Mouse (Mus musculus) embryonic facial prominence, embryonic 12.5 days (tissue): ENCODE results near the gene Tspan1. TPM values are rescaled to one million over a fixed set of nuclear protein-coding genes. Genes with fewer than 3 reads are reported as not detected.

Source experiments
- ATAC-seq: fragments of 200-750 bp; cut with Nextera tagmentation; 2 replicates; pipeline ENCODE4 v1.8.0; 2017; ENCODE audit not compliant: insufficient number of reproducible peaks, insufficient read depth, low FRiP score, low TSS enrichment
- H3K27ac ChIP-seq: fragments of 300-500 bp; sonication (generic); 2 replicates; pipeline ENCODE4 v1.5.1; 2016; ENCODE audit warnings: mild to moderate bottlenecking
- H3K27me3 ChIP-seq: fragments of 300-500 bp; sonication (generic); 2 replicates; pipeline ENCODE4 v1.6.1; 2016; ENCODE audit warnings: mild to moderate bottlenecking, moderate library complexity
- H3K36me3 ChIP-seq: fragments of 300-500 bp; sonication (generic); 2 replicates; pipeline ENCODE4 v1.6.1; 2016; ENCODE audit warnings: mild to moderate bottlenecking
- H3K4me1 ChIP-seq: fragments of 300-500 bp; sonication (generic); 2 replicates; pipeline ENCODE4 v1.6.1; 2016
- H3K4me2 ChIP-seq: fragments of 300-500 bp; sonication (generic); replicated peaks from 2 replicates; pipeline ENCODE4 v1.6.1; 2016; ENCODE audit warnings: mild to moderate bottlenecking, moderate library complexity
- H3K4me3 ChIP-seq: fragments of 300-500 bp; sonication (generic); 2 replicates; pipeline ENCODE4 v1.5.1; 2016; ENCODE audit warnings: mild to moderate bottlenecking
- H3K9ac ChIP-seq: fragments of 300-500 bp; sonication (generic); 2 replicates; pipeline ENCODE4 v1.6.1; 2016; ENCODE audit warnings: mild to moderate bottlenecking, moderate library complexity
- H3K9me3 ChIP-seq: fragments of 300-500 bp; sonication (generic); 2 replicates; pipeline ENCODE4 v1.6.1; 2016; ENCODE audit warnings: mild to moderate bottlenecking, moderate library complexity
- WGBS: fragments of 180-500 bp; shearing (Covaris S2); methylation state at CpG from one replicate; pipeline ENCODE4 v1.1.7; 2016; 5-methylcytosine and 5-hydroxymethylcytosine counted together
- polyA plus RNA-seq: library from polyadenylated mRNA; unstranded; fragments of >200 nt; fragmentation: Nextera tagmentation; extraction: Ambion mirVana; gene quantifications from 2 replicates; pipeline ENCODE4 v1.2.1, GENCODE M21; 2016

The Tspan1 gene
- polyA plus RNA-seq, 1 experiment from 2014 or later = 0.23 TPM

DNA sequence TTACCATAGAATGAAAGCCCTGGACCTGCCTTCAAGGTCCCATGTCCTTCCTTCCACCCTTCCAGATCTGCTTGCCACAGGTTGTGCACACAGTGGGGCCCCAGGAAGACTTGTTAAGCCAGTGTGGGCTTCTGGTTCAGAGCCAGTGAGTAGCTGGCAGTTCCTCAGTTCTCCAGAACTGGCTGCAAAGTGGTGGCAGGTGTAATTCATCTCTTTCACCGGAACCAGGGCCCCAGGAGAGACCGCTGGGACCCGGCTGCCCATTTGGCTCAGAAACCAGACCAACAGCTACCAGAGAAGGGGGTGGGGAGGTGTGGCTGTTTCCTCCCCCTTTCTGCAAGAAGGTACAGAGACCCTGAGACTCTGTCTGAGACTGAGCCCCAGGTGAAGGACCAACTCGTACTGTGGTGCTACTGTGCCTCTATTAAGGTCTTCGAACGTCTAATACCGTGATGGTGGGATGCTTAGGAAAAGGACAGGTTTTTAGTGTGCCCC is 24.0 kb downstream of the Tspan1 start:
- peak overlapping the region; percentile 71 for H3K4me3 ChIP-seq
- no peak overlapping the region for H3K27ac ChIP-seq
- H3K9me3 ChIP-seq = no peaks in the 10 kb centered on the region
- H3K4me2 ChIP-seq = peak overlapping the region; percentile 95
- 0 out of 2 replicates have a peak, but pooled peaks have one; percentile 18 for ATAC-seq
- H3K4me1 ChIP-seq = peaks cover 11% of the 10 kb centered on the region; the same call in 1 of the 2 replicates
- no peak overlapping the region for H3K9ac ChIP-seq
- peaks cover 6% of the 10 kb centered on the region for H3K27me3 ChIP-seq
- WGBS = 10% methylated on average over 7 of the region's 7 CpGs
- H3K36me3 ChIP-seq = no peaks in the 10 kb centered on the region

DNA sequence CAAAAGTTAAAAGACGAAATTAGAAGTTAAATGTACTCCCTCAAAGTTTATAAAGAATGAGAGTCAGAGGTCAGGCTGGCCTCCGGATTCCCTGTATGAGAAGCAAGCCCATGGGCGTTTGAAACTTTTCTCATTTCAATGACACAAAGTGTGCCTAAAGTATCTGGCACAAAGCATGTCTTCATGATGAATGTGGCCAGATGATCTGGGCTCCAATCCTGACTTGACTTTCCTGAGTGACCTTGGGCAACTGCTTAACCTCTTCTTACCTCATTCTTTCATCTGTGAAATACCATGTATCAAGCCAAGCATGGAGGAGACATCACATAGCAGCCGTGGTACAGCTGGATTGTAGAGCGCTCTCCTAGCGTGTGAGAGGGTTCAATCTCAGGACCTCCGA is 25.1 kb downstream of the Tspan1 start:
- Histone ChIP-seq H3K4me3 (no peak overlapping the region), H3K4me2 (no peak overlapping the region), H3K4me1 (peaks cover 11% of the 10 kb centered on the region; the same call in 1 of the 2 replicates), H3K27ac (no peak overlapping the region), H3K36me3 (no peaks in the 10 kb centered on the region), H3K27me3 (peaks cover 6% of the 10 kb centered on the region), H3K9me3 (no peaks in the 10 kb centered on the region), H3K9ac (no peak overlapping the region)
- WGBS = 82% methylated on average over 7 of the region's 7 CpGs
- ATAC-seq = no peak

DNA sequence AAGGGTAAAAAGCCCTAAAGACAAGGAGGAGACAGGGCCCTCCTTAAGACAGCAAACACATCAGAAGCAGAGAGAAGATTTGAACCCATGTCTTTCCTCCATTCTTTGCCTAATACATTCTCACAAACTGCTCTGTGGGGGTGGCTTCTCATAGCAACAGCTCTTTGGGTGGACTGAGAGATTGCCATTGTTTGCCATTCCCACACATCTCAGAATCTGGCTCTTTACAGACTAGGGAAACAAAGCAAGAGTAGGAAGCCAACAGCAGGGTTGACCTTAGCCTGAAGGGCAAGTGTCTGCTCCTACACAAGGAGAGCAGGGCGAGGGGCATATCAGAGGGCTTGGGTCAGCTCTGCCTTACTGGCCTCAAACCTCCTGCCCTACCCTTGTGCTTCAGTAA is 25.7 kb downstream of the Tspan1 start:
- Histone ChIP-seq H3K4me3 (no peak overlapping the region), H3K9me3 (no peaks in the 10 kb centered on the region), H3K36me3 (no peaks in the 10 kb centered on the region), H3K27me3 (peaks cover 6% of the 10 kb centered on the region), H3K9ac (no peak overlapping the region), H3K4me2 (no peak overlapping the region), H3K27ac (no peak overlapping the region), H3K4me1 (peaks cover 11% of the 10 kb centered on the region; the same call in 1 of the 2 replicates)
- WGBS = 75% methylated on average over 1 of the region's 1 CpGs
- ATAC-seq = no peak

DNA sequence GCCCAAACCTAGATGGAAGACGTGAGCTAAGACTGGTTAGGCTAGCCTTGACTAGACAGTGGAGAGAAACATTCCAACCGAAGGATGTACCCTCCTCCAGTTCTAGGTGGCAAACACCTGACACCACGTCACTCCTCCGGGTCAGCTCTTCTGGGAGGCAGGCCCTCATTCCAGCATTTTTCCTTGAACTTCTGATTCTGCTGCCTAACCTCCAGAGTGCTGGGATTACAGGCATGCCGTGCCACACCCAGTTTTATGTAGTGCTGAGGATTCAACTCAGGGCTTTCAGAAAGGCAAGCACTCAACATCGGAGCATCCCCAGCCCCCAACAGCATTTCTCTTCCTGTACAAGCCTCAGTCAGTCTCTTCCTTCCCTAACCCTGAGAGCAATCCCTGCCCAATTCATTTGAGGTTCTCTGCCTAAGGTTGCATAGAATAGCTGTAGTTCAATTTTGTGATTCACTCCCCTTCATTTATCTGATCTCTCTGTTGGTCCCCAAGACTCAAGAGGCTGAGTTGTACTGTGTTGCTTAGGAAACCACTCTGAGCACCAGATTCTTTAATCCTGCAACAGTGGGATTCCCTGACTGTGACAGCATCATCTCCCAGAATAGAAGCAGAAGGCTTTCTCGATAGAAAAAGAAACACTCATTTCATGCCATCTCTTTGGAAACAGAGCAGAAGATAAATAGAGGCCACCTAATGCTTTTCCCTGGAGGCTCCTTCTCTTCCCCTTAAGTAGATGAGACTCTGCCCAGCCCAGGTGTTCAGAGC is 26.4 kb downstream of the Tspan1 start:
- ATAC-seq = no peak
- Histone ChIP-seq H3K4me2 (no peak overlapping the region), H3K27ac (no peak overlapping the region), H3K4me3 (no peak overlapping the region), H3K9me3 (no peaks in the 10 kb centered on the region), H3K27me3 (peaks cover 6% of the 10 kb centered on the region), H3K36me3 (no peaks in the 10 kb centered on the region), H3K9ac (no peak overlapping the region), H3K4me1 (peaks cover 11% of the 10 kb centered on the region; the same call in 1 of the 2 replicates)
- WGBS = 81% methylated on average over 7 of the region's 7 CpGs

DNA sequence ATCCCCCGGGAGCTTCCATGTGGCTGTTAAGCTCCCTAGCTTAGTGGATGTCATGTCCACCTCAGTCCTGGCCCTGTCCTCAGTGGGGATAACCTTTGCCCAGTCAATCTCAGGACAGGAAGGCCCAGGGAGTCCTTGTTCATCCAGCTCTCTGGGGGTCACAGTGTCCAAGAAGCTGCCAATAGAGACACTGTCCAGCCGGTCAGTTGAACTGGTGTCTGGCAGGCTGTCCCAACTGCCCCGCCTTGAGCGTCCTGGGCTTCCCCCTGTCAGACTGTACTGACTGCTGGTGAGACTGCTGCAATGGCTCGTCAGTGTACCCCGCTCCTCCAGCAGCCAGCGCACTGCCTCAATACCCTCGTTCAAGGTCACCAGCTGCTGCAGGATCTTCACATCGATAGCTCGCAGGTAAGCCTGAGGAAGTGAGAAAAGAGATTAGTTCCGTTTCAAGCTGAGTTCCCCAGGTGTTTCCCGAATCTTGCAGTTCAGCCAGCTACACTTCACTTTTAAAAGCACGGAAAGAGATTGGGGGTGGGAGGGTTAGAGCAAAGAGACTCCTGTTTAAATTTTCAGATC is 29.9 kb downstream of the Tspan1 start:
- Histone ChIP-seq H3K4me2 (no peak overlapping the region), H3K9me3 (no peaks in the 10 kb centered on the region), H3K27ac (no peak overlapping the region), H3K27me3 (no peaks in the 10 kb centered on the region; the same call in 1 of the 2 replicates), H3K4me1 (no peaks in the 10 kb centered on the region), H3K9ac (no peak overlapping the region), H3K36me3 (no peaks in the 10 kb centered on the region), H3K4me3 (no peak overlapping the region)
- 45% methylated on average over 13 of the region's 13 CpGs for WGBS
- ATAC-seq = no peak

DNA sequence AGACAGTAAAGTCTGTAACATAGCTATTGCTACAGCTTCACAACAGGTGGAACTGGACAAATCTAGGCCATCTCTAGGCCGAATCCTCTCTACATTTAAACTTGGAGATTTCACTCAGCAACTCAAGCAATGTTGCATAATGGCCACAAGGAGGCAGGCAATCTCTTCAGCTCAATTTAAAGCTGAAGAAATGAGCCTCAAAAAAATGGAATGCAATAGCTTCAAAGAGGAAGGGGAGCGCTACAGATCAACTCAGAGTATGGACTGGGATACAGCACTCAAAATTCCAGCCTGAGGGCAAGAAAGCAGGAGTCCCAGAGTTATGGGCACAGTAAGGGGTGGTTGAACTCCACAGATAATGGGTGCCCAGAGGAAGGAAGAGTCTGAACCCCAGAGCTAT is 32.4 kb downstream of the Tspan1 start:
- Histone ChIP-seq H3K4me1 (no peaks in the 10 kb centered on the region), H3K4me3 (no peak overlapping the region), H3K27ac (no peak overlapping the region), H3K9me3 (no peaks in the 10 kb centered on the region), H3K36me3 (no peaks in the 10 kb centered on the region), H3K27me3 (no peaks in the 10 kb centered on the region), H3K9ac (no peak overlapping the region), H3K4me2 (no peak overlapping the region)
- no peak for ATAC-seq
- WGBS = 31% methylated on average over 2 of the region's 2 CpGs

DNA sequence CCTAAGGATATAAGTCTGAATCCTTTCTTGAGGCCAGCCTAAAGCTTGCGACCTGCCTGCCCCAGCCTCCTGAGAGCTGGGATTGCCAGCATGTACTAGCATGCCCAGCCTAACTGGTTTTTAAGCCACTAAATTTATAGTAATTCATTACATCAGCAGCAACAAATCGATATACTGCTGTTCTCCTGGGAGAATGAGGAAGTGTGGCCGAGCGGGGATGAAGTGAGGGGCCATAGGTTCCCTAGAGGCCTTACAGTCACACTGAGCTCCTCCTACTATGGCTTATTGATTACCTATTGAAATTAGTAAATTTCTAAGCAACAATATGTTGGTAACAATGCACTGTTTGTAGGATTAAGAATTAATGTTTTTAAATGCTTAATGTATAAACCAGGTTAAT is 34.3 kb downstream of the Tspan1 start:
- no peaks in the 10 kb centered on the region for H3K4me1 ChIP-seq
- no peak for ATAC-seq
- H3K4me2 ChIP-seq = no peak overlapping the region
- no peaks in the 10 kb centered on the region for H3K9me3 ChIP-seq
- 73% methylated on average over 4 of the region's 4 CpGs for WGBS
- H3K9ac ChIP-seq = no peak overlapping the region
- H3K27me3 ChIP-seq = no peaks in the 10 kb centered on the region
- H3K4me3 ChIP-seq = no peak overlapping the region
- no peaks in the 10 kb centered on the region for H3K36me3 ChIP-seq
- no peak overlapping the region for H3K27ac ChIP-seq

DNA sequence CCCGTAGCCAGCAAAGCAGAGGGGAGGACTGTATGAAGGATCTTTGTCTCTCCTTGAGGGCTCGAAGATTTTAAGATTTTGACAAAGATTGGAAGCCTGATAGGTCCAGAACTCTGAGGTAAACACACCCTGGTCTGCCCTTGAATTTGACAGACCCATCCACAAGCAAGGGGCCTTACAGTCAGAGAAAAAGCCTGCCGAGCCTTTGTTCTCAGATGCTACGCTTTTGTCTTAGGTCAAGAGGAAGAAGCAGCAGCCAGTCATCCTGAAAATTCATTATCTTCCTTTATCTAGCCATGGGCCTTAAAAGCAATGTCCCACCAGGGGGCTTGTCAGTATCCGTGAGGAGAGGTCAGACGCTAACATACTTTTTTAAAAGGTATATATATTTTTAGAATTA is 39.4 kb downstream of the Tspan1 start:
- H3K9me3 ChIP-seq = no peaks in the 10 kb centered on the region
- no peaks in the 10 kb centered on the region for H3K36me3 ChIP-seq
- WGBS = 77% methylated on average over 6 of the region's 6 CpGs
- no peak overlapping the region for H3K4me3 ChIP-seq
- no peak overlapping the region for H3K4me2 ChIP-seq
- no peak overlapping the region for H3K9ac ChIP-seq
- no peak for ATAC-seq
- no peaks in the 10 kb centered on the region for H3K27me3 ChIP-seq
- no peak overlapping the region for H3K27ac ChIP-seq
- peaks cover 6% of the 10 kb centered on the region; the same call in 1 of the 2 replicates for H3K4me1 ChIP-seq

DNA sequence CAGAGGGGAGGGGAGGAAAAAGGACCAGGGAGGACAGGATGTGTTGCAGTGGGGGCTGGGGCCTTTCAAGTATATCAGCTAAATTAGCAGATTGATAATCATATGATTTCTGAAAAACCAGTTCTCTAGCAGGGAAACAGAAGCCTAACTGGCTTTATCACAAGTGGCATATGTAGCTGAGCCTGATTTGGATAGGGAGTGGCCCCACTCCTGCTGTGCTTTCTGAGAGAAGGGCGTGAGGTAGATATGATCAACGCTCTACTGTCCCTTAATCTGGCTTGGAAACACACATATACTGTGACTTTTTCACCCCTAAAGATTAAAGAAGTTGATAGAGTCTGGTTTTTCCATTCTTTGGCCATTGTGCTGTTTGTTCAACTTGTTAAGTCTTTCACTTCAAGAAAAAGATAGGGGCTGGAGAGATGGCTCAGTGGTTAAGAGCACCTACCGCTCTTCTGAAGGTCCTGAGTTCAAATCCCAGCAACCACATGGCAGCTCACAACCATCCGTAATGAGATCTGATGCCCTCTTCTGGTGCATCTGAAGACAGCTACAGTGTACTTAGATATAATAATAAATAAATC is 41.5 kb downstream of the Tspan1 start:
- Histone ChIP-seq H3K27me3 (no peaks in the 10 kb centered on the region), H3K36me3 (no peaks in the 10 kb centered on the region), H3K4me1 (peaks cover 9% of the 10 kb centered on the region; the same call in 1 of the 2 replicates), H3K4me2 (no peak overlapping the region), H3K27ac (no peak overlapping the region), H3K4me3 (no peak overlapping the region), H3K9me3 (no peaks in the 10 kb centered on the region), H3K9ac (no peak overlapping the region)
- WGBS = 92% methylated on average over 4 of the region's 4 CpGs
- ATAC-seq = no peak

DNA sequence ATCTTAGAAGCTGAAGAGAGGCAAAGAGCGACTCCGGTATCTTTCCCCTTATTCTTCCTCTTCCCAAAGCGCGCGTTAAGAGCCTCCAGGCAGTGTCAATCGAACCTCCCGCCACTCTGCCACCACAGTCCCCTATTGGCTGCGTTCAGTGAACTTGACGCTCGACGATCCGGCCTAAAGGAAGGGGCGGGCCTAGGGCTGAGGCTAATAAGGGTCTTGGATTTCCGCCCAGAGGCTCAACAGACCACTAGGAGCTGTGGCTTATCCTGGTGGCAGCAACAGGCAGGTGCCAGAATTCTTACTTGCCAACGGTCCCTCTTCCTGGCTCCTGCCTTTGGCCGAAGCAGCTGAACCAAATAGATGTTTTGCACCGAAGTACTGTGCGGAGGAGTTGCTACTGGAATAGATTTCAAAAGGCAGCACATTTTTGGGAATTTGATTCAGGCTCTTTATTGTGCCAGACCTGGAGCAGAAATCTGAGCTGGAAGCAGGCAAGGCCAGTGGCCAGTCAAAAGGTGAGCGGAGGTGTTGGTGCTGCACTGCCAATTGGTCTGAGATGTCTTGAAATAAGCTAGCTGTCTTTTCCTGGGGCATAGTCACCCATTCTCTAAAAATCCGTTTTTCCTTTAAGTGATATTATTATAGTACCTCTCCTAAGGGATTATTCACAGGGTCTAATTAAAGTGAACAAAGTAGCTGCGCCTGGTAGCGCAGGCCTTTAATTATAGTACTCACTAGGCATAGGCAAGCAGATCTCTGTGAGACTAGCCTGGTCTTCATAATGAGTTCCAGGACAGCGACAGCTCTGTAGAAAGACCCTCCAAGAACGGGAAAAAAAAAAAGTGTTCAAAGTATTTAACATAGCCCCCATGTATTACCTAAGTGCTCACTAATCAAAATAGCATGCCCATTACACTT is 43.5 kb downstream of the Tspan1 start, which contains the start of the genes Rad54l and Pomgnt1:
Gene Rad54l, minus strand, starts transcription at position 89 of the 918 bp plus-strand sequence.
Gene Pomgnt1, plus strand, starts transcription at position 239 of the 918 bp plus-strand sequence.
- Histone ChIP-seq H3K27ac (0 out of 2 replicates have a peak within 1 kb of the TSS, but pooled peaks have one; percentile 54), H3K36me3 (no peaks in the 10 kb centered on the region; the same call in 1 of the 2 replicates), H3K9ac (peak within 1 kb of the TSS; percentile 72), H3K4me2 (peak within 1 kb of the TSS; percentile 82), H3K4me3 (peak within 1 kb of the TSS; percentile 69), H3K27me3 (no peaks in the 10 kb centered on the region), H3K9me3 (no peaks in the 10 kb centered on the region), H3K4me1 (peaks cover 9% of the 10 kb centered on the region; the same call in 1 of the 2 replicates)
- peak; percentile 97 for ATAC-seq
- WGBS = 4% methylated on average over 24 of the region's 24 CpGs

DNA sequence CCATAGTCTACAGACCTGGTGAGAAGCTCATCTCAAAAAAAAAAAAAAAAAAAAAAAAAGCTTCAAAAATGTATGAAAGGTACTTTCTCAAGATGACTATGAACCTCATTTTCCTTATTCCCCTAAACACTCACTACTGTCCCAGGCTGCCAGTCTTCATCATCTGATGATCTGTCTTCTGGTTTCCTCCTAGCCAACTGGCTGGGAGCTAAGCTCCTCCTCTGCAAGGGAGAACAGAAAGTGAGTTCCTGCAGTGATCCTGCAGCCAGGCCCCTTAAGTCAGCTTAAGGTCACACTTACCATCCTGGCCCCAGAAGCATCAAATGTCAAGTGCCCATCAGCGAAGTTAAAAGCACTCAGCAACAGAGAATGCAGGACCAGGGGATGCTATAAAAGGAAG is 44.6 kb downstream of the Tspan1 start:
- no peak for ATAC-seq
- Histone ChIP-seq H3K27me3 (no peaks in the 10 kb centered on the region), H3K4me2 (peak overlapping the region; percentile 82), H3K36me3 (peaks cover 3% of the 10 kb centered on the region; the same call in 1 of the 2 replicates), H3K9ac (peak overlapping the region; percentile 72), H3K4me3 (peak overlapping the region; percentile 69), H3K9me3 (no peaks in the 10 kb centered on the region), H3K27ac (no peak overlapping the region), H3K4me1 (peaks cover 9% of the 10 kb centered on the region; the same call in 1 of the 2 replicates)
- WGBS = 0% methylated on average over 1 of the region's 1 CpGs
